Mouse (Mus musculus) limb, embryonic 10.5 days (tissue): ENCODE data around the gene Immp1l. TPM values are rescaled to one million over a fixed set of nuclear protein-coding genes. Genes with fewer than 3 reads are reported as not detected.

Experiments
- DNase-seq: peaks from one replicate; pipeline ENCODE4 v3.0.0-alpha.2; 2017; ENCODE audit warnings: low spot score
- H3K27ac ChIP-seq: fragments of 300-500 bp; sonication (generic); 2 replicates; pipeline ENCODE4 v1.5.1; 2016; ENCODE audit warnings: mild to moderate bottlenecking
- H3K27me3 ChIP-seq: fragments of 300-500 bp; sonication (generic); 2 replicates; pipeline ENCODE4 v1.6.1; 2016; ENCODE audit warnings: low read depth, mild to moderate bottlenecking; ENCODE audit not compliant: poor library complexity, severe bottlenecking
- H3K36me3 ChIP-seq: fragments of 300-500 bp; sonication (generic); 2 replicates; pipeline ENCODE4 v1.6.1; 2016; ENCODE audit warnings: mild to moderate bottlenecking, moderate library complexity
- H3K4me1 ChIP-seq: fragments of 300-500 bp; sonication (generic); 2 replicates; pipeline ENCODE4 v1.6.1; 2016
- H3K4me3 ChIP-seq: fragments of 300-500 bp; sonication (generic); 2 replicates; pipeline ENCODE4 v1.5.1; 2016; ENCODE audit warnings: mild to moderate bottlenecking, moderate library complexity
- H3K9me3 ChIP-seq: fragments of 300-500 bp; sonication (generic); replicated peaks from 2 replicates; pipeline ENCODE4 v1.6.1; 2016; ENCODE audit warnings: mild to moderate bottlenecking
- WGBS: fragments of 180-500 bp; shearing (Covaris S2); methylation state at CpG from one replicate; pipeline ENCODE4 v1.1.7; 2016; 5-methylcytosine and 5-hydroxymethylcytosine counted together
- microRNA-seq: library from miRNA; unstranded; fragments of <30 nt; microRNA quantifications from one replicate; pipeline ENCODE4, GENCODE M21; 2017
- polyA plus RNA-seq: library from polyadenylated mRNA; unstranded; fragments of >200 nt; fragmentation: Nextera tagmentation; extraction: Ambion mirVana; gene quantifications from 2 replicates; pipeline ENCODE4 v1.2.1, GENCODE M21; 2016

The Immp1l gene
- polyA plus RNA-seq, 1 experiment from 2014 or later = 120 TPM

DNA sequence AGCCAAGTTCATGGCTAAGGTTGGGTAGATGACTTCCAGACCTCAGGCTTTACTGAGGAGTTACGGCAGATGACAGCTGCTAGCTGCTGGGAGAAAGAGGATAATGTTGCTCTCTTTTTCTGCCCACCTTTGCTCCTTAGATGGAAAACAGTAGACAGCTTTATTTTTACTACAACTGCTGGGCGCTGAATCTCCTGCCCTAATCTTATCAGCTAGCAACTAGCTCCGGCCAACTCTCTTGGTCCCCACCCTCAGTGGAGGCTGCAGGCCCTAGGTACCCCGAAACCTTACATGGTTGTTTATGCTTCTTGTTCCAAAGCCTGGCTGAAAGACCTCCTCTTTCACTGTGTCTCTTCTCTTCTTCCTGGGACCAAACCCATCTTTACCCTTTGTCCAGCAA, 49.4 kb downstream of the Immp1l start:
- 88% methylated on average over 4 of the region's 4 CpGs for WGBS
- Histone ChIP-seq H3K4me3 (no peak overlapping the region), H3K27me3 (no peaks in the 10 kb centered on the region), H3K27ac (no peak overlapping the region), H3K9me3 (no peaks in the 10 kb centered on the region), H3K4me1 (no peaks in the 10 kb centered on the region), H3K36me3 (peaks cover 6% of the 10 kb centered on the region; the same call in 1 of the 2 replicates)
- no peak for DNase-seq

DNA sequence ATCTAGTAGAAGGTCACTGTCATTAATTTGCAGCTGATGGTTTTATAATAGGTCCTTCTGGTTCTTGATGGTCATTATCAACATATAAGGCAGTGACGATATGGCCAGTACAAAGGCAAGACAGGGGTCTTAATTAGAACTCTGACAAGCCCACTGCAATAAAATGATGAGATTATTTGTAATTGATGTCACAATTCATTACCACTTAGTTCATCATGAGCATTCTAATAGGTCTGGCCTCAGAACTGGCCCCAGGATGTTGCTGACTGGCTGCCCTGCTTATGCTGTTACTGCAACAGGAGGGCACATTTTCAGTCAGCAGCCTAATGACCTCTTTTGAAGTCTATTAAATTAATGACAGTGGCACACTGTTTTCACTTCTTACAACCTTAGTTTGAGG, 59.0 kb downstream of the Immp1l start:
- no peaks in the 10 kb centered on the region for H3K9me3 ChIP-seq
- H3K4me1 ChIP-seq = no peaks in the 10 kb centered on the region
- no peak for DNase-seq
- 72% methylated on average over 1 of the region's 1 CpGs for WGBS
- no peaks in the 10 kb centered on the region for H3K27me3 ChIP-seq
- no peak overlapping the region for H3K27ac ChIP-seq
- H3K4me3 ChIP-seq = no peak overlapping the region
- H3K36me3 ChIP-seq = peaks cover 44% of the 10 kb centered on the region

DNA sequence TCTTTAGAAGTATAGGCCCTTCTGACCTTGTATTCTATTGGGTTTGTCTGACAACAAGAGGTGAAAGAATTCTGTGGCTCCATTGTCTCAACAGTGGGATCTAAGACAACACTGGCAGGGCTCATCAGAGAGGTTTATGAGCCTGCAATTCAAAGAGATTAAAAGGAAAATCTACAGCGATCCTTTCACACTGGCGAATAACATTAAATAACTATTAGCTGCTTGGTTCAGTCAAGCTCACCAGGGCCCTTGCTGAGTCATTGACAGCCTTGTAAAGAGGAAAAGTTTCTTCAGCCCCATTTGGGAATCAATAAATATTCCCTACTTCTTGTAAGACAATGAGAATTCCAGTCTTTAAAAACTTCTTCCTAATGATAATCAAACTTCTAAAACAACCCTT, 69.5 kb downstream of the Immp1l start:
- WGBS = 7% methylated on average over 2 of the region's 2 CpGs
- no peak overlapping the region for H3K4me3 ChIP-seq
- DNase-seq = no peak
- peaks cover 14% of the 10 kb centered on the region for H3K36me3 ChIP-seq
- H3K27ac ChIP-seq = no peak overlapping the region
- H3K27me3 ChIP-seq = no peaks in the 10 kb centered on the region
- H3K9me3 ChIP-seq = no peaks in the 10 kb centered on the region
- H3K4me1 ChIP-seq = peaks cover 6% of the 10 kb centered on the region; the same call in 1 of the 2 replicates

DNA sequence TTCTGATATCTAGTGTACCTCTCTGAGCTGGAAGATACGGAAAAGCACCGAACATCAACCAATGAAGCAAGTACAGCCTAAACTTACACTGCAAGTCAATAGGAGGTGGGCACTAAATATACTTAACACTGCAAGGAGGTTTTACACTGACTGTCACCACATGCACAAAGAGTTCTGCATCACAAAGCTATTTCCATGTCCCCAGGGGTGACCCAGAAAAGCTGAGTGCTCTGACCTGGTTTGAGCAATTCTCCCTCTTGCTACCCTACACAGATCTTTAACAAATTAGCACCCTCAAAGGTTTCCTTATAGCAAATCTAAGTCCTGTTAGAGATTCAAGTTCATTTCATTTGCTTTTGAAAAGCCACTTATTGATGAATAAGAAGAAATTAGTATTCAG, 73.6 kb downstream of the Immp1l start:
- Histone ChIP-seq H3K36me3 (peaks cover 12% of the 10 kb centered on the region), H3K27me3 (no peaks in the 10 kb centered on the region), H3K27ac (no peak overlapping the region), H3K4me3 (no peak overlapping the region), H3K9me3 (no peaks in the 10 kb centered on the region), H3K4me1 (peaks cover 4% of the 10 kb centered on the region; the same call in 1 of the 2 replicates)
- WGBS = 94% methylated on average over 2 of the region's 2 CpGs
- DNase-seq = no peak

DNA sequence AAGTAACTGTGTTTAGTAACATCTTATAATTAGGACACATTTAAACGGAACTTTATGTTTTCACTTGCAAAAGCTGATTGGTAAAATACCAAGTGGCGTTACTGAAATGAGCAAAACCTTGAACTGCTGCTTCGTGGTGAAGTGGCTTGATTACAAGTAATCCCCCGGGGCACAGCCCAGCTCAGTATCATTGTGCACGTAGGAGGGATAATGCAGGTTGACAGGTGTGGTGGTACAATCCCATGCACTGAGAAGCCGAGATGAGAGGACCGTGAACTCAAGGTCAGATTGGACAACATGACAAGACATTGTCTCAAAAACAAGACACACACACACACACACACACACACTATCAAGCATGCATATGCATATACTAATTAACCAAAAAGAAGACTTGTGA, 80.8 kb downstream of the Immp1l start:
- no peak overlapping the region for H3K4me3 ChIP-seq
- no peaks in the 10 kb centered on the region for H3K9me3 ChIP-seq
- H3K36me3 ChIP-seq = peaks cover 9% of the 10 kb centered on the region; the same call in 1 of the 2 replicates
- DNase-seq = no peak
- H3K27ac ChIP-seq = no peak overlapping the region
- peaks cover 12% of the 10 kb centered on the region for H3K4me1 ChIP-seq
- 84% methylated on average over 7 of the region's 7 CpGs for WGBS
- no peaks in the 10 kb centered on the region for H3K27me3 ChIP-seq

DNA sequence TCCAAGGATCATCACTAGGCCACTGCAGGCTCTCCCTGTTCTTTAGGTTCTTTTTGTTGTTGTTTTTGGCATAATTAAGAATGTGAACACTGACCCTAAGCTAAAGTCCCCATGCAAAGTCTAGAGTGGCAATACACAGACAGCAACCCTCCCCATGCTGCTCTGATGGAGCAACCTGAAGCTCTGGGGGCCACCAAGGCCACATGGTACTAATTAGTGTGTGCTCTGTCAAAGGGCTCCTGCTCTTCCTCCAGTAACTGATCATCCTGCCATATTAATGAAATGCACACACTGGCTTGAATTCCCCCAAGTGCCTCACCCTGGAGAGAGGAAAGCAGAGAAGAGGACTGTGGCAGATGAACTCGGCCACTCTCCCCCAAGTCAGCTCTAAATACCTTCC, 82.7 kb downstream of the Immp1l start:
- WGBS = 14% methylated on average over 1 of the region's 1 CpGs
- 0 out of 2 replicates have a peak overlapping the region, but pooled peaks have one; percentile 30 for H3K27ac ChIP-seq

DNA sequence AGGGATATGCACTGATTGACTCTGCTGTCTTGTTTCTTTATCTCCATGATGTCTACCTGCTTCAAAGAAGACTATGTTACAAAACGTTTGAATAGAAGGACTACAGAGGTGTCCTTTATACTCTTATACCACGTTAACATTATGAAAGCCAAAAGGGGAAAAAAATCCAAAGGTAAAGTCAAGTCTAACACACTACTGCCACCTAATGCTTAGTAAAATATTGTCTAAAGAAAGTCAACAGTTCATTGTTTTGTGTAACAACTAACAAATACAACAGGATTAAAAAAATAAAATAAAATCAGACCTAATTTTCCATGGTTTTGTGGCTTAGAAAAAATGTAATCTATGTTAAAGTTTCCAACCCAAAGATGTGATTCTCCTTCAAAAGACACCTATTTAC, 83.6 kb downstream of the Immp1l start:
- no peak for DNase-seq
- Histone ChIP-seq H3K9me3 (no peaks in the 10 kb centered on the region), H3K4me3 (no peak overlapping the region), H3K36me3 (peaks cover 4% of the 10 kb centered on the region; the same call in 1 of the 2 replicates), H3K27ac (no peak overlapping the region), H3K27me3 (no peaks in the 10 kb centered on the region), H3K4me1 (peaks cover 12% of the 10 kb centered on the region)
- WGBS = 16% methylated on average over 2 of the region's 2 CpGs

More for the DNA sequence above, 82.7 kb downstream of the Immp1l start:
- Histone ChIP-seq H3K27me3 (no peaks in the 10 kb centered on the region), H3K4me1 (peaks cover 12% of the 10 kb centered on the region), H3K4me3 (no peak overlapping the region), H3K36me3 (peaks cover 4% of the 10 kb centered on the region; the same call in 1 of the 2 replicates), H3K9me3 (no peaks in the 10 kb centered on the region)
- DNase-seq = peak; percentile 36

DNA sequence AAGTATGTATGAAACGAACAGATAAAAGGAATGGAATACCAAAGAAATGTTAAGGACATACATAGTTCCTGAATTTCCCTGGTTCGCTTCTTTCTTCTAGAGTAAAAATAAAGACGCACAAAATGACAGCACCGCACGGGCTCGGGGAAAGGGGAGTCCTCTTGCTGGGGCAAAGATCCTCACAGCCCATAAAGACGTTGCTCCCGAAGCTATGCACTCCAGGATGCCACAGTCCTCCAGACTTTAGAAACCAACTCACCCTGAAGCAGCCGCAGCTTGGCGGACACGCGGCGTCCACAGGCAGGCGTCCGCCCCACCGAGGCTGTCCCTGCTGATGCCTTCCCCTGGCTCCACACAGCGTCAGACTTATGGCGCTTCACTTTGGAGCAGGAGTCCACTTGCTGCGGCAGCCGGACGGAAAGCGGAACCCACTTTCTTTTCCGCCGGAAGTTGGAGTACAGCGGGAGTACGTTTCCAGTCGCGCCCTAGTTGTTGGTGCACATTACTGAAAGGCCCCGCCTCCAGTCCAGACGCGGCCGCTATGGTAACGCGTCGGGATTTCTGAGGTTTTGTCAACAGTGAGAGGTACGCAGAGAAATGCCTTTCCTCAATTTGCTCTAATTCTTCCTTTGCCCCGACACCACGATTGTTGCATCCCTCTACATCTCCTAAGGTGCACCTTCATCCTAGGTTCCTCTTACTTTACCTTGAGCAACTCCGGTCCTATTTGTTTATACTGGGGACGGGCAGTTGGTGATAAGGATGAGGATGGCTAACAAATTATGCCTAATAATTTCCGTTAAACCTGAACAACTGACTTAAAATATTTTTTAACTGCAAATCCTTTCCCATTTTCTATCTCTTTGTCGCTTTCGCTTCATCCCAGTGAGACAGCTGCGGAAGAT, 98.6 kb downstream of the Immp1l start, which contains the start of gene Dnajc24:
TSS of gene Dnajc24 (minus strand) at position 715 of the 905 bp plus-strand sequence.
- peaks cover 6% of the 10 kb centered on the region; the same call in 1 of the 2 replicates for H3K4me1 ChIP-seq
- H3K36me3 ChIP-seq = peaks cover 4% of the 10 kb centered on the region; the same call in 1 of the 2 replicates
- WGBS = 2% methylated on average over 44 of the region's 44 CpGs
- DNase-seq = peak; percentile 94
- H3K9me3 ChIP-seq = no peaks in the 10 kb centered on the region
- peak within 1 kb of the TSS; percentile 88 for H3K27ac ChIP-seq
- no peaks in the 10 kb centered on the region for H3K27me3 ChIP-seq
- H3K4me3 ChIP-seq = peak within 1 kb of the TSS; percentile 81

DNA sequence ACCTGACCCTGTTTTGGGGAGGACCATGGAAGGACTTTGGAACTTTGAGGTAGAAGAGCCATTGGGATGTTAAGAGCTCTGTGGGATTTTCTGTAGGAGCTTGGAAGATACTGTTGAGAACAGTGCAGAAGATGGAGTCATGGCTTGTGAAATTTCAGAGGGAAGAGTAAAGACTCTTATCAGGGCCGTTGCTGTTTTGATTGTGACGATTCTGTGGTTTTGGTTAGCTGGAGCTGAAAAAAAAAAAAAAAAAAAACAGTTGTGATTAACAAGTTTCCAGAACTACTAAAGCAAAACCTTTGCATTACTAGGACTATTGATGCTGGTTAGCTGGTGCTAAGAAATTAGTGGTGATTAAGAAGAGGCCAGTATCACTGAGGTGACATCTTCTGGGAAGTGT, 104.0 kb downstream of the Immp1l start:
- no peak for DNase-seq
- H3K36me3 ChIP-seq = no peaks in the 10 kb centered on the region
- H3K4me1 ChIP-seq = no peaks in the 10 kb centered on the region
- H3K27ac ChIP-seq = no peak overlapping the region
- no peaks in the 10 kb centered on the region for H3K9me3 ChIP-seq
- no peaks in the 10 kb centered on the region for H3K27me3 ChIP-seq
- 77% methylated on average over 2 of the region's 2 CpGs for WGBS
- H3K4me3 ChIP-seq = no peak overlapping the region

Small RNA genes within 50 kb of the gene (microRNA-seq; reads per million reads assigned to microRNA genes)
- gene Gm22002 = not detected

Other genes with a start within 250 kb of the Immp1l start
- 0.09 and 0.15 TPM in 2 replicates for gene Pax6, start 235.7 kb upstream of the Immp1l start, polyA plus RNA-seq
- gene Elp4, start 74 bp upstream of the Immp1l start, polyA plus RNA-seq = 39.2 and 48.7 TPM in 2 replicates
- 43.9 and 47.0 TPM in 2 replicates for gene Dnajc24, start 98.9 kb downstream of the Immp1l start, polyA plus RNA-seq